Mouse (Mus musculus) midbrain, embryonic 16.5 days (tissue): ENCODE measurements around the gene Ffar3. TPM values are rescaled to one million over a fixed set of nuclear protein-coding genes. Genes with fewer than 3 reads are reported as not detected.

Experiments used
- ATAC-seq: fragments of 200-750 bp; cut with Nextera tagmentation; 2 replicates; pipeline ENCODE4 v1.8.0; 2017; ENCODE audit warnings: moderate TSS enrichment
- H3K27ac ChIP-seq: fragments of 300-500 bp; sonication (generic); 2 replicates; pipeline ENCODE4 v1.5.1; 2014; ENCODE audit warnings: mild to moderate bottlenecking, low read length, mixed read lengths
- H3K27me3 ChIP-seq: fragments of 300-500 bp; sonication (generic); 2 replicates; pipeline ENCODE4 v1.6.1; 2014; ENCODE audit warnings: low read depth, low read length, mixed read lengths; ENCODE audit not compliant: control insufficient read depth, insufficient read depth
- H3K36me3 ChIP-seq: fragments of 300-500 bp; sonication (generic); 2 replicates; pipeline ENCODE4 v1.6.1; 2014; ENCODE audit warnings: mild to moderate bottlenecking, low read length, moderate library complexity, mixed read lengths; ENCODE audit not compliant: control insufficient read depth, insufficient read depth
- H3K4me1 ChIP-seq: fragments of 300-500 bp; sonication (generic); 2 replicates; pipeline ENCODE4 v1.6.1; 2014; ENCODE audit warnings: mild to moderate bottlenecking, low read length, mixed read lengths; ENCODE audit not compliant: control insufficient read depth, insufficient read depth
- H3K4me2 ChIP-seq: fragments of 300-500 bp; sonication (generic); 2 replicates; pipeline ENCODE4 v1.6.1; 2014; ENCODE audit warnings: mild to moderate bottlenecking, low read length, mixed read lengths
- H3K4me3 ChIP-seq: fragments of 300-500 bp; sonication (generic); 2 replicates; pipeline ENCODE4 v1.5.1; 2014; ENCODE audit warnings: low read depth, mild to moderate bottlenecking, low read length, moderate library complexity, mixed read lengths
- H3K9ac ChIP-seq: fragments of 300-500 bp; sonication (generic); 2 replicates; pipeline ENCODE4 v1.6.1; 2014; ENCODE audit warnings: low read depth, low read length, mixed read lengths
- H3K9me3 ChIP-seq: fragments of 300-500 bp; sonication (generic); replicated peaks from 2 replicates; pipeline ENCODE4 v1.6.1; 2014; ENCODE audit warnings: mild to moderate bottlenecking, low read length, mixed read lengths; ENCODE audit not compliant: control insufficient read depth, poor library complexity, severe bottlenecking
- WGBS: fragments of 180-500 bp; shearing (Covaris S2); extraction: QIAGEN DNeasy Blood & Tissue Kit; methylation state at CpG from one replicate; pipeline ENCODE4 v1.1.7; 2014; 5-methylcytosine and 5-hydroxymethylcytosine counted together
- polyA plus RNA-seq: library from polyadenylated mRNA; unstranded; fragments of >200 nt; fragmentation: Nextera tagmentation; extraction: Ambion mirVana; gene quantifications from 2 replicates; pipeline ENCODE4 v1.2.1, GENCODE M21; 2015

Gene Ffar3
- not detected in 2 replicates for polyA plus RNA-seq

GRCm38 (mm10) chr7:30856078-30856477 is at the start of gene Ffar3:
Ffar3 (minus strand) TSS chr7:30856178.
- H3K9ac ChIP-seq, result no peak within 1 kb of the TSS
- H3K4me1 ChIP-seq, result no peaks in the 10 kb centered on the region
- no peaks in the 10 kb centered on the region for H3K36me3 ChIP-seq
- H3K27ac ChIP-seq, result no peak within 1 kb of the TSS
- no peak within 1 kb of the TSS for H3K4me2 ChIP-seq
- no peak within 1 kb of the TSS for H3K4me3 ChIP-seq
- H3K27me3 ChIP-seq, result no peaks in the 10 kb centered on the region
- 90% methylated on average over 6 of the region's 6 CpGs for WGBS
- no peaks in the 10 kb centered on the region for H3K9me3 ChIP-seq
- ATAC-seq, result no peak

- Histone ChIP-seq H3K36me3 (no peaks in the 10 kb centered on the region), H3K4me2 (no peak overlapping the region), H3K4me1 (peaks cover 4% of the 10 kb centered on the region; the same call in 1 of the 2 replicates), H3K9me3 (no peaks in the 10 kb centered on the region), H3K27ac (no peak overlapping the region), H3K4me3 (no peak overlapping the region), H3K9ac (no peak overlapping the region), H3K27me3 (peaks cover 6% of the 10 kb centered on the region)
- 67% methylated on average over 4 of the region's 4 CpGs for WGBS
- no peak for ATAC-seq
These were observed 48.1 kb upstream of the Ffar3 start for GRCm38 (mm10) chr7:30904042-30904441.

- WGBS, result 88% methylated on average over 3 of the region's 3 CpGs
These were observed 39.2 kb upstream of the Ffar3 start for GRCm38 (mm10) chr7:30895217-30895616.

GRCm38 (mm10) chr7:30892515-30892914 is 36.5 kb upstream of the Ffar3 start:
- Histone ChIP-seq H3K9me3 (no peaks in the 10 kb centered on the region), H3K4me1 (no peaks in the 10 kb centered on the region), H3K4me2 (no peak overlapping the region), H3K9ac (no peak overlapping the region), H3K4me3 (no peak overlapping the region), H3K36me3 (no peaks in the 10 kb centered on the region), H3K27me3 (no peaks in the 10 kb centered on the region), H3K27ac (no peak overlapping the region)
- ATAC-seq, result no peak
- 71% methylated on average over 3 of the region's 3 CpGs for WGBS

More at GRCm38 (mm10) chr7:30895217-30895616, 39.2 kb upstream of the Ffar3 start:
- no peaks in the 10 kb centered on the region for H3K36me3 ChIP-seq
- H3K9me3 ChIP-seq, result no peaks in the 10 kb centered on the region
- H3K9ac ChIP-seq, result no peak overlapping the region
- no peak for ATAC-seq
- no peaks in the 10 kb centered on the region for H3K27me3 ChIP-seq
- H3K4me3 ChIP-seq, result no peak overlapping the region
- H3K27ac ChIP-seq, result no peak overlapping the region
- no peaks in the 10 kb centered on the region for H3K4me1 ChIP-seq
- no peak overlapping the region for H3K4me2 ChIP-seq

DNA sequence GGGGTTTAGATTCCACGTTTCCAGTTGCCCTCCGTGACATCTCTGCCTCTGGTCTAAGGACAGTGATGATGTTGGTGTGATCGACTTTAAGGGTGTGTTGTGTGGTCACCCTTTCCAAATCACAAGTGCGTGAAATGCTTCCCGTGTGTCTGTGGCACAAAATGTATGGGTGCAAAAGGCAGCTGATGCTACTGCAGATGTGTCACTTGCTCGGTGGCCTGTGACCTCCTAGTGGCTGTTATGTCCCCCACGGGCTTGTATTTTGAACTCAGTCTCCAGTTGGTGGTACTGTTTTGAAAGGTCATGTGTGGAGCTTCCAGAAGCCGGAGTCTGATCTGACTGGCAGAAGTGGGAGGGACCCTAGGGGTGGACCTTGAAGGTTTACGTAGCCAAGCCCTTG is 35.8 kb upstream of the Ffar3 start:
- no peak for ATAC-seq
- no peak overlapping the region for H3K9ac ChIP-seq
- no peak overlapping the region for H3K4me3 ChIP-seq

DNA sequence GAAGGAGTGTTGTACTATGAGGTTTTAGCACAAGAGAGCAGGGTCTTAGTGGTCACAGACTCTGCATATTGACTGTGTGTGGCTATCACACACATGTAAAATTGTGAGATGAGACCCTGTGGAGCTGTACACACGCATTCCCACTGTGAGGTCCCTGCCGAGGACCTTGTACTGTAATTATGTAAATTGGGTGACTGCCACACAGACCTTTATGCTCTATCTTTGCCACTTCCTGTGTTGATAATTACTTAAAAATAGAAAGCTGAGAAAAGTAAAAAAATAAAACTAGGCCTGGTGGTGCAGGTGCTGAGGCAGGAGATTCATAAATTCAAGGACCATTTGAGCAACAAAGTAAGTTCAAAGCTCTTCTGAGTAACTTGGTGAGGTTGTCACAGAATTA is 34.7 kb upstream of the Ffar3 start:
- Histone ChIP-seq H3K9me3 (no peaks in the 10 kb centered on the region), H3K27me3 (no peaks in the 10 kb centered on the region), H3K4me2 (no peak overlapping the region), H3K4me1 (no peaks in the 10 kb centered on the region), H3K4me3 (no peak overlapping the region), H3K36me3 (no peaks in the 10 kb centered on the region), H3K27ac (no peak overlapping the region), H3K9ac (no peak overlapping the region)
- ATAC-seq, result no peak
- 77% methylated on average over 2 of the region's 2 CpGs for WGBS

More for the DNA sequence above, 35.8 kb upstream of the Ffar3 start:
- no peak overlapping the region for H3K27ac ChIP-seq
- no peaks in the 10 kb centered on the region for H3K9me3 ChIP-seq
- H3K4me2 ChIP-seq, result no peak overlapping the region
- 87% methylated on average over 9 of the region's 9 CpGs for WGBS
- no peaks in the 10 kb centered on the region for H3K36me3 ChIP-seq
- H3K4me1 ChIP-seq, result no peaks in the 10 kb centered on the region
- no peaks in the 10 kb centered on the region for H3K27me3 ChIP-seq

DNA sequence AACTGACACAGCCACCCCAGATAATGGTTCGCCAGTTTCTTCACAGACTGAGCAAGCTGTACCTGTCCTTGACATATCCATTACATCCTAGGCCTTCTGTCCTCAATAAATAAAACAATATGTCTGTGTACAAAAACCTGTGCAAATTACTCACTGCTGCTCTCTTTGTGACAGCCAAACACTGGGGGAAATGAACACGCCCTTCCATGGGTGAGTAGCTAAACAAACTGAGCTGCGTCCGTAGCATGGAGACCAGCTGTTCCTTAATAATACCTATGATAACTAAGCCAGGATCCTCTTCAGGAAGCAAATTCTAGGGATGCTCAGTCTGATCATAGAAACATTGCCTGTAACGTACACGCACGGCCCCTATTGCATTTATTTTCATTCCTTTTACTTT is 32.8 kb upstream of the Ffar3 start:
- no peaks in the 10 kb centered on the region for H3K4me1 ChIP-seq
- H3K27ac ChIP-seq, result no peak overlapping the region
- no peak for ATAC-seq
- H3K4me2 ChIP-seq, result no peak overlapping the region
- 82% methylated on average over 7 of the region's 7 CpGs for WGBS
- no peaks in the 10 kb centered on the region for H3K27me3 ChIP-seq
- no peak overlapping the region for H3K9ac ChIP-seq
- H3K36me3 ChIP-seq, result no peaks in the 10 kb centered on the region
- H3K9me3 ChIP-seq, result no peaks in the 10 kb centered on the region
- H3K4me3 ChIP-seq, result no peak overlapping the region

GRCm38 (mm10) chr7:30887568-30888188 is 31.7 kb upstream of the Ffar3 start:
- Histone ChIP-seq H3K4me3 (no peak overlapping the region), H3K27ac (no peak overlapping the region), H3K4me1 (no peaks in the 10 kb centered on the region), H3K4me2 (no peak overlapping the region), H3K9me3 (no peaks in the 10 kb centered on the region), H3K9ac (no peak overlapping the region), H3K27me3 (no peaks in the 10 kb centered on the region), H3K36me3 (no peaks in the 10 kb centered on the region)
- 88% methylated on average over 14 of the region's 14 CpGs for WGBS
- ATAC-seq, result no peak

DNA sequence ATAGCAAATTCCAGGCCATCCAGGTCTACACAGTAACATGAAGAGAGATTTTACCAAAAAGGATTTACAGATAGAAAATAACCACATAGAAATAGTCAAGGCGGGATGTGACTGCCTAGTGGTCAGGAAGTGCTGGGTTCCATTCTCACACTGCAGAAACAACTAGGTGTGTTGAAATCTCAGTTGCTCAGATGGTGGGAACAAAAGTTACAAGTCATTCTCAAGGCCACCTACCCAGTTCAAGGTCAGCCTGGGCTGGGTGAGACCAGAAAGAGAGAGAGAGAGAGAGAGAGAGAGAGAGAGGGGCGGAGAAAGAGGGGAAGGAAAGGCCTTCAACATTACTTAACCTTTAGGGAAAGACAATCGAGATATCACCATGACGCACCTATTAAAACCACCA is 30.9 kb upstream of the Ffar3 start:
- 88% methylated on average over 4 of the region's 4 CpGs for WGBS
- Histone ChIP-seq H3K4me3 (no peak overlapping the region), H3K36me3 (no peaks in the 10 kb centered on the region), H3K4me1 (no peaks in the 10 kb centered on the region), H3K4me2 (no peak overlapping the region), H3K9ac (no peak overlapping the region), H3K27me3 (no peaks in the 10 kb centered on the region), H3K27ac (no peak overlapping the region), H3K9me3 (no peaks in the 10 kb centered on the region)
- no peak for ATAC-seq
